8 mouse cellular contexts compared by ENCODE assay signal in genomic region chr12:108792546-108793452, GRCm38 (mm10). TPM values are rescaled to one million over a fixed set of nuclear protein-coding genes. Genes with fewer than 3 reads are reported as not detected.
DNase-seq lines count a peak whose midpoint lies in the region; ATAC-seq and TF ChIP-seq lines count a peak whose summit lies in the region.

TSS of gene Yy1 (plus strand) at chr12:108792973.

- TF ChIP-seq POLR2A in ES-Bruce4 (IDR thresholded peaks at IDR 0.05; ENCODE audit: insufficient read depth, low read length): peak; percentile 51

- peak within 1 kb of the TSS; percentile 48 for H3K27ac ChIP-seq in ES-Bruce4 (ENCODE audit: insufficient read depth, low read length)
- H3K27ac ChIP-seq in forebrain, embryonic 13.5 days: peak within 1 kb of the TSS; percentile 97
- H3K27ac ChIP-seq in liver, postnatal 0 days (ENCODE audit: low read depth): peak within 1 kb of the TSS; percentile 100
- H3K27ac ChIP-seq in neural tube, embryonic 14.5 days (ENCODE audit: low read depth, low read length): peak within 1 kb of the TSS; percentile 98

- H3K4me3 ChIP-seq in ES-Bruce4 (ENCODE audit: low read depth, low read length): peak within 1 kb of the TSS; percentile 100
- peak within 1 kb of the TSS; percentile 100 for H3K4me3 ChIP-seq in forebrain, embryonic 13.5 days
- H3K4me3 ChIP-seq in liver, postnatal 0 days (ENCODE audit: low read depth, low read length): peak within 1 kb of the TSS; percentile 98
- peak within 1 kb of the TSS; percentile 99 for H3K4me3 ChIP-seq in neural tube, embryonic 14.5 days (ENCODE audit: low read depth, low read length)

- H3K36me3 ChIP-seq in ES-Bruce4 (ENCODE audit: control insufficient read depth, insufficient read depth, low read length, poor library complexity, severe bottlenecking): peaks cover 13% of the 10 kb centered on the region
- H3K36me3 ChIP-seq in forebrain, embryonic 13.5 days (ENCODE audit: poor library complexity, severe bottlenecking): no peaks in the 10 kb centered on the region
- no peaks in the 10 kb centered on the region for H3K36me3 ChIP-seq in liver, postnatal 0 days (replicated peaks; ENCODE audit: insufficient read depth, low read length)
- H3K36me3 ChIP-seq in neural tube, embryonic 14.5 days (ENCODE audit: control insufficient read depth, insufficient read depth, low read length): no peaks in the 10 kb centered on the region

- H3K9ac ChIP-seq in ES-Bruce4 (ENCODE audit: low read depth, poor library complexity, severe bottlenecking): peak within 1 kb of the TSS; percentile 99
- H3K9ac ChIP-seq in forebrain, embryonic 13.5 days: peak within 1 kb of the TSS; percentile 93
- peak within 1 kb of the TSS; percentile 91 for H3K9ac ChIP-seq in liver, postnatal 0 days (replicated peaks)
- peak within 1 kb of the TSS; percentile 92 for H3K9ac ChIP-seq in neural tube, embryonic 14.5 days (replicated peaks; ENCODE audit: low read depth, low read length)

- DNase-seq in heart, postnatal 10 days: peak; percentile 98 to 99
- peak; percentile 68 for DNase-seq in large intestine, adult 2 months (ENCODE audit: low read depth, low spot score)
- DNase-seq in liver, postnatal 0 days: peak; percentile 99
- peak; percentile 99 for DNase-seq in testis, postnatal 10 days (ENCODE audit: low spot score)

- no peak for TF ChIP-seq CTCF in ES-Bruce4 (IDR thresholded peaks at IDR 0.05; ENCODE audit: low read depth, low read length)
- TF ChIP-seq CTCF in liver, postnatal 0 days (IDR thresholded peaks at IDR 0.05; ENCODE audit: low read depth): peak; percentile 32; the same call in 1 of the 2 replicates

- TF ChIP-seq EP300 in ES-Bruce4 (IDR thresholded peaks at IDR 0.05; ENCODE audit: insufficient read depth, low read depth, low read length): no peak
- no peak for TF ChIP-seq EP300 in liver, postnatal 0 days (IDR thresholded peaks at IDR 0.05; ENCODE audit: low read depth)

- H3K9me3 ChIP-seq in ES-Bruce4 (replicated peaks; ENCODE audit: control insufficient read depth, insufficient read depth, low read length, poor library complexity, severe bottlenecking): no peaks in the 10 kb centered on the region
- H3K9me3 ChIP-seq in forebrain, embryonic 13.5 days (replicated peaks): no peaks in the 10 kb centered on the region
- H3K9me3 ChIP-seq in liver, postnatal 0 days (ENCODE audit: low read length): no peaks in the 10 kb centered on the region
- H3K9me3 ChIP-seq in neural tube, embryonic 14.5 days (ENCODE audit: control insufficient read depth, low read length): no peaks in the 10 kb centered on the region

- WGBS in forebrain, embryonic 13.5 days: under 1% methylated on average over 86 of the region's 127 CpGs
- under 1% methylated on average over 94 of the region's 127 CpGs for WGBS in large intestine, adult 2 months
- WGBS in liver, postnatal 0 days (ENCODE audit: insufficient replicate concordance): under 1% methylated on average over 63 of the region's 127 CpGs
- WGBS in neural tube, embryonic 14.5 days: under 1% methylated on average over 65 of the region's 127 CpGs

- H3K4me2 ChIP-seq in forebrain, embryonic 13.5 days: peak within 1 kb of the TSS; percentile 79
- peak within 1 kb of the TSS; percentile 83 for H3K4me2 ChIP-seq in liver, postnatal 0 days (ENCODE audit: low read depth, low read length)
- peak within 1 kb of the TSS; percentile 50 for H3K4me2 ChIP-seq in neural tube, embryonic 14.5 days (ENCODE audit: low read depth, low read length)

- H3K27me3 ChIP-seq in ES-Bruce4 (ENCODE audit: control insufficient read depth, insufficient read depth, low read length, poor library complexity, severe bottlenecking): no peaks in the 10 kb centered on the region
- no peaks in the 10 kb centered on the region for H3K27me3 ChIP-seq in forebrain, embryonic 13.5 days
- no peaks in the 10 kb centered on the region for H3K27me3 ChIP-seq in liver, postnatal 0 days (ENCODE audit: insufficient read depth, low read length)
- H3K27me3 ChIP-seq in neural tube, embryonic 14.5 days (ENCODE audit: control insufficient read depth, insufficient read depth, low read length): no peaks in the 10 kb centered on the region; the same call in 1 of the 2 replicates

- intact Hi-C loops in heart, postnatal 10 days (cut with DNase I): no loop called here

- no peaks in the 10 kb centered on the region for H3K4me1 ChIP-seq in ES-Bruce4 (ENCODE audit: control insufficient read depth, insufficient read depth, low read length)
- H3K4me1 ChIP-seq in forebrain, embryonic 13.5 days: peaks cover 42% of the 10 kb centered on the region
- H3K4me1 ChIP-seq in liver, postnatal 0 days (ENCODE audit: insufficient read depth): peaks cover 26% of the 10 kb centered on the region
- H3K4me1 ChIP-seq in neural tube, embryonic 14.5 days (ENCODE audit: control insufficient read depth, insufficient read depth, low read length): peaks cover 25% of the 10 kb centered on the region

- ATAC-seq in cerebellum, adult (ENCODE audit: insufficient number of reproducible peaks, low FRiP score, low TSS enrichment): peak; percentile 87
- peak; percentile 96 for ATAC-seq in forebrain, embryonic 13.5 days
- peak; percentile 88 for ATAC-seq in liver, postnatal 0 days
- peak; percentile 94 for ATAC-seq in neural tube, embryonic 14.5 days (ENCODE audit: low read depth)

RNA-seq across cellular contexts. Expression of gene Yy1, which starts in this region (rescaled TPM):
- polyA plus RNA-seq in ES-Bruce4 (2011; ENCODE audit: insufficient read depth, insufficient read length, low read depth, missing spikeins): 121 and 124 TPM in 2 replicates
- polyA plus RNA-seq in forebrain, embryonic 13.5 days (2015; fragmentation: Nextera tagmentation; extraction: Ambion mirVana): 15.8 and 17.3 TPM in 2 replicates
- total RNA-seq in heart, postnatal 10 days (2021): 10 to 100 TPM; 36.0 to 44.9 TPM
- polyA plus RNA-seq in large intestine, adult 2 months (2012; rRNA removed): 9.3 and 11.9 TPM in 2 replicates
- polyA plus RNA-seq in liver, postnatal 0 days (2015; fragmentation: Nextera tagmentation; extraction: Ambion mirVana): 5.3 and 5.9 TPM in 2 replicates
- 14.9 and 15.2 TPM in 2 replicates for polyA plus RNA-seq in neural tube, embryonic 14.5 days (2014; fragmentation: Nextera tagmentation; extraction: Ambion mirVana)

Comparison
In these comparisons a context has a peak if more than half of its experiments do, and no peak if none do; other contexts are left out.
1. Peak in every context shown above with its lines: DNase-seq, ATAC-seq, H3K4me3 ChIP-seq and H3K27ac ChIP-seq.
2. H3K27ac ChIP-seq: peak in every context shown above with its lines; median percentile 100 in liver, postnatal 0 days; 98 in neural tube, embryonic 14.5 days; 97 in forebrain, embryonic 13.5 days; 48 in ES-Bruce4.